Mouse (Mus musculus) spleen, adult 2 months (tissue): ENCODE measurements around the gene Abcb7. TPM values are rescaled to one million over a fixed set of nuclear protein-coding genes. Genes with fewer than 3 reads are reported as not detected.

Experiments
- DNase-seq, 2 experiments: peaks; one replicate each; pipeline versions ENCODE4 v3.0.0 to v3.0.0-alpha.2; 2012 to 2021; ENCODE audit warnings: low spot score in 2 of 2, low read depth in 1 of 2
- H3K27ac ChIP-seq: fragments of 200-500 bp; 2 replicates; pipeline ENCODE4 v1.5.1; 2012; ENCODE audit warnings: low read length, inconsistent platforms; ENCODE audit not compliant: insufficient read depth
- H3K27me3 ChIP-seq: fragments of 200-500 bp; 2 replicates; pipeline ENCODE4 v1.6.1; 2012; ENCODE audit warnings: mild to moderate bottlenecking, moderate library complexity, low read length, inconsistent platforms; ENCODE audit not compliant: control insufficient read depth, insufficient read depth
- H3K36me3 ChIP-seq: fragments of 200-500 bp; 2 replicates; pipeline ENCODE4 v1.6.1; 2012; ENCODE audit warnings: mild to moderate bottlenecking, low read length, inconsistent platforms; ENCODE audit not compliant: control insufficient read depth, insufficient read depth
- H3K4me1 ChIP-seq: fragments of 200-500 bp; 2 replicates; pipeline ENCODE4 v1.6.1; 2011; ENCODE audit warnings: inconsistent platforms; ENCODE audit not compliant: control insufficient read depth, insufficient read depth, insufficient read length
- H3K4me3 ChIP-seq: fragments of 200-500 bp; 2 replicates; pipeline ENCODE4 v1.5.1; 2011; ENCODE audit warnings: mild to moderate bottlenecking, inconsistent platforms; ENCODE audit not compliant: insufficient read depth, insufficient read length; ENCODE audit errors: extremely low read depth
- CTCF ChIP-seq: fragments of 200-500 bp; IDR thresholded peaks from 2 replicates; pipeline ENCODE4 v1.5.1; 2011; ENCODE audit warnings: mild to moderate bottlenecking, inconsistent platforms; ENCODE audit not compliant: insufficient read depth, insufficient read length, insufficient replicate concordance; ENCODE audit errors: extremely low read depth
- POLR2A ChIP-seq: fragments of 200-500 bp; IDR thresholded peaks from 2 replicates; pipeline ENCODE4 v1.6.1; 2011; ENCODE audit warnings: low read depth, low read length, inconsistent platforms
- WGBS: fragments of 180-500 bp; shearing (Covaris S2); methylation state at CpG from one replicate; pipeline ENCODE4 v1.1.7; 2018; 5-methylcytosine and 5-hydroxymethylcytosine counted together
- polyA plus RNA-seq: library from polyadenylated mRNA; depleted of rRNA; stranded (reverse); fragments of >200 nt; gene quantifications from 2 replicates; pipeline ENCODE4 v1.2.3, GENCODE M21; 2012; rRNA removed

The Abcb7 gene
- 1.5 and 3.4 TPM in 2 replicates for polyA plus RNA-seq

DNA sequence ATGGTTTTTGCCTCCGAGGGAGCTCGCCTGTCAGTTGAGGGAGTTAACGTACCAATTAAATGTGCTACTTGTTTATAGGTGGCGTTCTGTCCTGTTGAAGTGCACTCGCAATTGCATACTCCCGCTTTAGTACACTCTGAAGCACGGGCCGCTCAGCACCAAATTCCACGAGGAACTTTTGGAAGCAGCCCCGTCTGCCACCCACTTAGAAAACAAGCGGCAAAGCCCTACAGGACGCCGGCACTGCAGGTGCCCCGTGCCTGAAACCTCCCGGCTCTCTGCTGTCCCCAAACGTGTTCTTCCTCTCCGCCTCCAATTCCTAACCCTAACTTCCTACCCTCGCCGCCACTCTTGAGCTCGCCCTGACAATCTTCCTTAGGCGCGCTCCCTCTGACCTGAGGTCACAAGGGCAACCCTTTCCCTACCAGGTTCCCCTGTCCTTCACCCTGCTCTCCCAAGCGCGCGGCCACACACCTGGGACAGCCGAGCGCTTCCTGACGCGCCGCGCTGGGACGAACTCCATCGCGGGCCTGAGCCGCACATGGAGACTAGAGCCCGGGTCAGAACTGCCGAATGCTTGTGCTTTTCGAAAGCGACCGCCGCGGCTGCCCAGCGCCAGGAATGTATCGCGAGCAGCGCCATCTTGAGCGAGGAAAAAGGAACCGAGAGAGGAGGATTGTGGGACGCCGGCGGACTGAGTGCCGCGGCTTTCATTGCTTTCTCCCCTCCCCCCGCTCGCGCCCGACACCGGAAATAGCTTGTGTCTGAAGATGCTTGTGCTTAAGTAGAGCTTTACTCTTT lies at the start of gene Abcb7:
Gene Abcb7, minus strand, starts transcription at position 674 of the 801 bp plus-strand sequence.
- 19% methylated on average over 58 of the region's 58 CpGs for WGBS

GRCm38 (mm10) chrX:104461755-104462154 lies 48.1 kb upstream of the Abcb7 start:
- H3K27ac ChIP-seq = no peak overlapping the region
- no peak for DNase-seq
- H3K36me3 ChIP-seq = no peaks in the 10 kb centered on the region
- no peaks in the 10 kb centered on the region for H3K4me1 ChIP-seq
- H3K27me3 ChIP-seq = no peaks in the 10 kb centered on the region
- no peak for TF ChIP-seq CTCF
- no peak for TF ChIP-seq POLR2A
- H3K4me3 ChIP-seq = no peak overlapping the region
- WGBS = 69% methylated on average over 2 of the region's 2 CpGs

More for the DNA sequence above, at the start of gene Abcb7:
- TF ChIP-seq POLR2A = peak; percentile 11; the same call in 1 of the 2 replicates
- TF ChIP-seq CTCF = no peak
- peak within 1 kb of the TSS; percentile 86 for H3K4me3 ChIP-seq
- DNase-seq = peak; percentile 70 to 83
- peak within 1 kb of the TSS; percentile 94 for H3K27ac ChIP-seq
- H3K4me1 ChIP-seq = peaks cover 2% of the 10 kb centered on the region; the same call in 1 of the 2 replicates
- no peaks in the 10 kb centered on the region for H3K27me3 ChIP-seq
- H3K36me3 ChIP-seq = no peaks in the 10 kb centered on the region

- 74% methylated on average over 1 of the region's 1 CpGs for WGBS
- Histone ChIP-seq H3K4me1 (no peaks in the 10 kb centered on the region), H3K27me3 (no peaks in the 10 kb centered on the region), H3K4me3 (no peak overlapping the region), H3K27ac (no peak overlapping the region), H3K36me3 (no peaks in the 10 kb centered on the region)
- TF ChIP-seq CTCF (no peak), POLR2A (no peak)
- no peak for DNase-seq
These were observed 38.8 kb upstream of the Abcb7 start for GRCm38 (mm10) chrX:104452433-104452832.

GRCm38 (mm10) chrX:104433456-104433855 lies 19.8 kb upstream of the Abcb7 start:
- TF ChIP-seq CTCF (no peak), POLR2A (no peak)

DNA sequence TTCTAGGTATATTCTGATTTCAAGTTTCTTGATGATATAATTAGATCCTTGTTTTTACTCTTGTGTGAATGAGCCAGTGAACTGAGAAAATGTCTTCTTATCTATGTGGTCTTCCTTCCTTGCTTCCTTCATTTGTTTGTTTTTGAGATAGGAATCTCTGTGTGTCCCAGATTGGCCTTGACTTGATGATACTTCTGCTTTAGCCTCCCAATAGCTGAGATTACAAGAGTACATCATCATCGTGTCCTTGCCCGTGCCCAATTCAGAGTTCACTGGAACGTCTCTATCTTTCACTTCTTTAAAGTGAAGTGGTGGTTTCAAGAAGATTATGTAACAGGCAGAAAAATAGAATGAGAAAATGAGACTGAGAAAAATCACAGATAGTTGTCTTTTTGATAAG lies 14.5 kb upstream of the Abcb7 start:
- WGBS = 64% methylated on average over 3 of the region's 3 CpGs
- Histone ChIP-seq H3K4me3 (no peak overlapping the region), H3K27ac (no peak overlapping the region), H3K4me1 (no peaks in the 10 kb centered on the region), H3K36me3 (no peaks in the 10 kb centered on the region), H3K27me3 (no peaks in the 10 kb centered on the region)
- no peak for TF ChIP-seq CTCF
- TF ChIP-seq POLR2A = no peak
- DNase-seq = no peak

More at GRCm38 (mm10) chrX:104433456-104433855, 19.8 kb upstream of the Abcb7 start:
- WGBS = 51% methylated on average over 1 of the region's 1 CpGs
- no peak overlapping the region for H3K4me3 ChIP-seq
- no peaks in the 10 kb centered on the region for H3K4me1 ChIP-seq
- no peak overlapping the region for H3K27ac ChIP-seq
- no peak for DNase-seq
- no peaks in the 10 kb centered on the region for H3K27me3 ChIP-seq
- no peaks in the 10 kb centered on the region for H3K36me3 ChIP-seq

- Histone ChIP-seq H3K27me3 (no peaks in the 10 kb centered on the region), H3K4me3 (peak overlapping the region; percentile 86; the same call in 1 of the 2 replicates), H3K27ac (no peak overlapping the region; the same call in 1 of the 2 replicates), H3K36me3 (no peaks in the 10 kb centered on the region), H3K4me1 (peaks cover 2% of the 10 kb centered on the region; the same call in 1 of the 2 replicates)
- no peak for DNase-seq
- TF ChIP-seq CTCF (no peak), POLR2A (no peak)
- 50% methylated on average over 7 of the region's 7 CpGs for WGBS
These were observed 339 bp upstream of the Abcb7 start for GRCm38 (mm10) chrX:104413995-104414394.

DNA sequence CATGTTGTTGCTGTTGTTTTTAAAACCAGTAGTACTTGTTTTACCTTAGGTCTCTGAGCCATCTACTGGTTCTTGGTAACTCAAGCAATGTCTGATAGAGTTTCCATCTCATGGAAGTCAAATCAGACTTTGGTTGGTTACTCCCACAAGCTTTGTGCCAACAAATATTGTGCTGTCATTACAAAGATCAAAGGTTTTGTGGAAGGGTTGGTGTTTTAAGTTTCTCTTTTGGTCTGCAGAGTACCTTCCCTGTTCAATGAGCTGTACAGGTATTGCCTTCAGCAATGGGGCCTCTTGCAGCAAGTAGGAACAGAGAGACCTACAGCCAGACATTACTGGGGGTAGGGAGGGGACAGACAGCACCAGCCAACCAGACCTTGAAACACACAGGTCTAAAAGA lies 5.5 kb downstream of the Abcb7 start:
- DNase-seq = no peak

More for the DNA sequence above, 5.5 kb downstream of the Abcb7 start:
- TF ChIP-seq POLR2A (no peak), CTCF (no peak)
- Histone ChIP-seq H3K4me3 (no peak overlapping the region), H3K4me1 (no peaks in the 10 kb centered on the region), H3K36me3 (no peaks in the 10 kb centered on the region), H3K27me3 (no peaks in the 10 kb centered on the region), H3K27ac (no peak overlapping the region)
